Mouse (Mus musculus) heart, postnatal 0 days (tissue): ENCODE data around the gene Camsap2. TPM values are rescaled to one million over a fixed set of nuclear protein-coding genes. Genes with fewer than 3 reads are reported as not detected.

Experiments
- ATAC-seq: fragments of 200-750 bp; cut with Nextera tagmentation; 2 replicates; pipeline ENCODE4 v1.8.0; 2017; ENCODE audit warnings: low read depth, moderate number of reproducible peaks, moderate library complexity; ENCODE audit not compliant: insufficient read depth
- DNase-seq: peaks from one replicate; pipeline ENCODE4 v3.0.0-alpha.2; 2016; ENCODE audit warnings: low spot score
- H3K27ac ChIP-seq: fragments of 300-500 bp; sonication (generic); 2 replicates; pipeline ENCODE4 v1.5.1; 2014; ENCODE audit warnings: low read depth, mild to moderate bottlenecking
- H3K27me3 ChIP-seq: fragments of 300-500 bp; sonication (generic); 2 replicates; pipeline ENCODE4 v1.6.1; 2014; ENCODE audit warnings: low read length, mixed read lengths; ENCODE audit not compliant: control insufficient read depth, insufficient read depth
- H3K36me3 ChIP-seq: fragments of 300-500 bp; sonication (generic); replicated peaks from 2 replicates; pipeline ENCODE4 v1.6.1; 2014; ENCODE audit warnings: low read length, mixed read lengths; ENCODE audit not compliant: control insufficient read depth, insufficient read depth
- H3K4me1 ChIP-seq: fragments of 300-500 bp; sonication (generic); 2 replicates; pipeline ENCODE4 v1.6.1; 2014; ENCODE audit warnings: antibody characterized with exemption; ENCODE audit not compliant: control insufficient read depth, insufficient read depth
- H3K4me2 ChIP-seq: fragments of 300-500 bp; sonication (generic); 2 replicates; pipeline ENCODE4 v1.6.1; 2014; ENCODE audit warnings: low read depth, mild to moderate bottlenecking, low read length, moderate library complexity
- H3K4me3 ChIP-seq: fragments of 300-500 bp; sonication (generic); 2 replicates; pipeline ENCODE4 v1.5.1; 2014; ENCODE audit warnings: low read depth, low read length
- H3K9ac ChIP-seq: fragments of 300-500 bp; sonication (generic); replicated peaks from 2 replicates; pipeline ENCODE4 v1.6.1; 2014; ENCODE audit warnings: low read depth, low read length, mixed read lengths
- H3K9me3 ChIP-seq: fragments of 300-500 bp; sonication (generic); replicated peaks from 2 replicates; pipeline ENCODE4 v1.6.1; 2016; ENCODE audit warnings: low read length; ENCODE audit not compliant: control insufficient read depth
- CTCF ChIP-seq: IDR thresholded peaks from 2 replicates; pipeline ENCODE4 v1.5.1; 2016; ENCODE audit warnings: antibody characterized with exemption, control low read depth, low read depth
- EP300 ChIP-seq: IDR thresholded peaks from 2 replicates; pipeline ENCODE4 v1.6.1; 2016; ENCODE audit warnings: antibody characterized with exemption, low read depth
- WGBS: fragments of 180-500 bp; shearing (Covaris S2); extraction: QIAGEN DNeasy Blood & Tissue Kit; methylation state at CpG from one replicate; pipeline ENCODE4 v1.1.7; 2014; 5-methylcytosine and 5-hydroxymethylcytosine counted together
- polyA plus RNA-seq: library from polyadenylated mRNA; unstranded; fragments of >200 nt; fragmentation: Nextera tagmentation; extraction: Ambion mirVana; gene quantifications from 2 replicates; pipeline ENCODE4 v1.2.1, GENCODE M21; 2015
- total RNA-seq: library from RNA; depleted of rRNA; stranded (reverse); fragments of >200 nt; gene quantifications from 2 replicates; pipeline ENCODE4 v1.2.3, GENCODE M21; 2014; ENCODE audit warnings: low replicate concordance

Gene Camsap2
- total and polyA plus RNA-seq, 2 experiments from 2014 or later: 4.5 to 16.4 TPM

GRCm38 (mm10) chr1:136229040-136229373, 116.9 kb downstream of the Camsap2 start:
- Histone ChIP-seq H3K27me3 (peaks cover 54% of the 10 kb centered on the region), H3K27ac (no peak overlapping the region), H3K36me3 (no peaks in the 10 kb centered on the region), H3K4me2 (no peak overlapping the region), H3K9ac (no peak overlapping the region), H3K4me3 (no peak overlapping the region), H3K9me3 (no peaks in the 10 kb centered on the region), H3K4me1 (peaks cover 7% of the 10 kb centered on the region; the same call in 1 of the 2 replicates)
- DNase-seq: no peak
- 49% methylated on average over 6 of the region's 6 CpGs for WGBS
- no peak for ATAC-seq
- TF ChIP-seq EP300 (no peak), CTCF (no peak)

GRCm38 (mm10) chr1:136228328-136229039, 117.4 kb downstream of the Camsap2 start:
- H3K4me1 ChIP-seq: peaks cover 2% of the 10 kb centered on the region; the same call in 1 of the 2 replicates

GRCm38 (mm10) chr1:136227870-136228269, 118.0 kb downstream of the Camsap2 start:
- 62% methylated on average over 4 of the region's 4 CpGs for WGBS
- TF ChIP-seq CTCF (no peak), EP300 (no peak)
- peaks cover 42% of the 10 kb centered on the region for H3K27me3 ChIP-seq
- H3K9me3 ChIP-seq: no peaks in the 10 kb centered on the region
- DNase-seq (no peak), ATAC-seq (no peak)
- no peak overlapping the region for H3K27ac ChIP-seq
- no peak overlapping the region for H3K4me3 ChIP-seq
- H3K36me3 ChIP-seq: no peaks in the 10 kb centered on the region
- H3K4me2 ChIP-seq: no peak overlapping the region
- H3K9ac ChIP-seq: no peak overlapping the region
- no peaks in the 10 kb centered on the region for H3K4me1 ChIP-seq

More at GRCm38 (mm10) chr1:136228328-136229039, 117.4 kb downstream of the Camsap2 start:
- peaks cover 48% of the 10 kb centered on the region for H3K27me3 ChIP-seq
- H3K9me3 ChIP-seq: no peaks in the 10 kb centered on the region
- H3K36me3 ChIP-seq: no peaks in the 10 kb centered on the region
- H3K4me3 ChIP-seq: no peak overlapping the region
- H3K27ac ChIP-seq: no peak overlapping the region
- H3K4me2 ChIP-seq: peak overlapping the region; percentile 19; the same call in 1 of the 2 replicates
- TF ChIP-seq CTCF (no peak), EP300 (no peak)
- no peak for DNase-seq
- no peak overlapping the region for H3K9ac ChIP-seq
- no peak for ATAC-seq
- WGBS: 22% methylated on average over 13 of the region's 13 CpGs

- Histone ChIP-seq H3K36me3 (no peaks in the 10 kb centered on the region), H3K4me1 (no peaks in the 10 kb centered on the region), H3K27me3 (peaks cover 30% of the 10 kb centered on the region), H3K9me3 (no peaks in the 10 kb centered on the region), H3K4me2 (no peak overlapping the region), H3K4me3 (no peak overlapping the region), H3K9ac (no peak overlapping the region), H3K27ac (no peak overlapping the region)
- 78% methylated on average over 8 of the region's 8 CpGs for WGBS
- TF ChIP-seq EP300: no peak
- ATAC-seq (no peak), DNase-seq (no peak)
Measured at GRCm38 (mm10) chr1:136226626-136227025, 119.3 kb downstream of the Camsap2 start.

GRCm38 (mm10) chr1:136225846-136226245, 120.1 kb downstream of the Camsap2 start:
- 87% methylated on average over 8 of the region's 8 CpGs for WGBS

More at GRCm38 (mm10) chr1:136225846-136226245, 120.1 kb downstream of the Camsap2 start:
- peaks cover 24% of the 10 kb centered on the region for H3K27me3 ChIP-seq
- H3K9me3 ChIP-seq: no peaks in the 10 kb centered on the region
- ATAC-seq (no peak), DNase-seq (no peak)
- H3K27ac ChIP-seq: no peak overlapping the region
- TF ChIP-seq CTCF (no peak), EP300 (no peak)
- no peak overlapping the region for H3K4me3 ChIP-seq
- H3K9ac ChIP-seq: no peak overlapping the region
- no peaks in the 10 kb centered on the region for H3K4me1 ChIP-seq
- H3K36me3 ChIP-seq: no peaks in the 10 kb centered on the region
- no peak overlapping the region for H3K4me2 ChIP-seq
